8 mouse cellular contexts compared by ENCODE assay signal in the genomic region with DNA sequence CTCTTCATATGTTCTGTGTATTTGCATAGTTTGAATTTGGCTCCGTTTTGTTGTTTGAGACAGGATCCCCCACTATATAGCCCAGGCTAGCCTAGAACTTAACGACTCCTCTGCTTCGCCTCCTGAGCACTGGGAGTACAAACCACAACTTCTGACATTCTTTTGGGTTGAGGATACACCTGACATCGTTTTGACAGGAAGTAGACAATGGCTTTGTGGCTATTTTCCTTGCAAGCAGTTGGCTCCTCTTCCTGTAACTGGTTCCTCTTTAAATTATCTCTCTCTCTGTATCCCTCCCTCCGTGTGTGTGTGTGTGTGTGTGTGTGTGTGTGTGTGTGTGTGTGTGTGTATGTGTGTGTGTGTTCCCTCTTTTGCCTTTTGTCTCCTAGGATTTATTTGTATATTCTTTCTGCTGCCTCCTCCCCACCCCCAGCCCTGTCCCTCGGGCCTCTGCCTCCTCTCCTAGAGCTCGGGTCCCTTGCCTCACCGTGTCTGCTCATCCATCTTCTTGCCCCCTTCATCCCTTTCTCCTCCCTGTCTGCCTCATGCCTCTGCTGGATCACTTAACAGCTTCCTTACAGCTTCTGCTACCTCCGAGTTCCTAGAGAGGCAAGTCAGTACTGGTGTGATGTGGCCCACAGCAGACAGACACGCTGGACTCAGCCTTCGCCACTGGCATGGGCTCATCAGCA. TPM values are rescaled to one million over a fixed set of nuclear protein-coding genes. Genes with fewer than 3 reads are reported as not detected.
DNase-seq lines count a peak whose midpoint lies in the region; ATAC-seq and TF ChIP-seq lines count a peak whose summit lies in the region.

No protein-coding gene starts in this region.

- H3K4me2 ChIP-seq in kidney, embryonic 16.5 days (replicated peaks; ENCODE audit: low read depth, low read length) = no peak overlapping the region
- H3K4me2 ChIP-seq in intestine, embryonic 14.5 days (ENCODE audit: low read length) = no peak overlapping the region

- TF ChIP-seq POLR2A in bone marrow macrophage, adult 2 months (IDR thresholded peaks at IDR 0.05; ENCODE audit: borderline replicate concordance, low read depth, low read length) = no peak
- no peak for TF ChIP-seq POLR2A in small intestine, adult 2 months (IDR thresholded peaks at IDR 0.05; ENCODE audit: low read depth, low read length)

- no peak overlapping the region for H3K9ac ChIP-seq in kidney, embryonic 16.5 days (replicated peaks; ENCODE audit: low read length)
- no peak overlapping the region for H3K9ac ChIP-seq in intestine, embryonic 14.5 days (ENCODE audit: low read length)

- TF ChIP-seq CTCF in bone marrow macrophage, adult 2 months (IDR thresholded peaks at IDR 0.05; ENCODE audit: low read depth, low read length) = no peak
- no peak for TF ChIP-seq CTCF in small intestine, adult 2 months (IDR thresholded peaks at IDR 0.05; ENCODE audit: extremely low read depth, insufficient read length, insufficient replicate concordance, low read depth, low read length)

- no peak for DNase-seq in kidney, adult 9 months
- no peak for DNase-seq in intestine, embryonic 14.5 days (ENCODE audit: low spot score)
- DNase-seq in ovary, postnatal 10 days (ENCODE audit: low spot score) = no peak
- no peak for DNase-seq in yolk sac, embryonic 10.5 days (ENCODE audit: low spot score)
- no peak for DNase-seq in right cerebral cortex, postnatal 14 days

- no peaks in the 10 kb centered on the region for H3K9me3 ChIP-seq in kidney, embryonic 16.5 days (ENCODE audit: low read length)
- H3K9me3 ChIP-seq in intestine, embryonic 14.5 days (ENCODE audit: control insufficient read depth, low read length) = no peaks in the 10 kb centered on the region

- WGBS in kidney, embryonic 16.5 days = 38% methylated on average over 11 of the region's 11 CpGs
- WGBS in intestine, embryonic 14.5 days = 33% methylated on average over 11 of the region's 11 CpGs
- WGBS in small intestine, adult 2 months = 28% methylated on average over 11 of the region's 11 CpGs

- H3K27ac ChIP-seq in kidney, embryonic 16.5 days (ENCODE audit: low read length) = peak overlapping the region; percentile 70
- H3K27ac ChIP-seq in bone marrow macrophage, adult 2 months (ENCODE audit: insufficient read depth, low read depth, low read length) = peak overlapping the region; percentile 44
- H3K27ac ChIP-seq in intestine, embryonic 14.5 days (ENCODE audit: low read depth) = peak overlapping the region; percentile 29; the same call in 1 of the 2 replicates
- peak overlapping the region; percentile 60 for H3K27ac ChIP-seq in small intestine, adult 2 months (ENCODE audit: insufficient read depth, low read depth, low read length)

- H3K4me3 ChIP-seq in kidney, embryonic 16.5 days (ENCODE audit: low read length) = no peak overlapping the region
- H3K4me3 ChIP-seq in bone marrow macrophage, adult 2 months (ENCODE audit: insufficient read depth, low read length) = no peak overlapping the region
- no peak overlapping the region for H3K4me3 ChIP-seq in intestine, embryonic 14.5 days (ENCODE audit: low read depth, low read length)
- H3K4me3 ChIP-seq in small intestine, adult 2 months (ENCODE audit: low read depth, low read length) = no peak overlapping the region

- no peak for ATAC-seq in kidney, embryonic 16.5 days (ENCODE audit: low FRiP score, low TSS enrichment)
- peak; percentile 26; the same call in 1 of the 2 replicates for ATAC-seq in intestine, embryonic 14.5 days (replicated peaks; ENCODE audit: low FRiP score, low TSS enrichment, low read depth)

- H3K36me3 ChIP-seq in kidney, embryonic 16.5 days (ENCODE audit: insufficient read depth, low read length) = no peaks in the 10 kb centered on the region
- H3K36me3 ChIP-seq in intestine, embryonic 14.5 days (ENCODE audit: control insufficient read depth, insufficient read depth, low read length) = no peaks in the 10 kb centered on the region
- no peaks in the 10 kb centered on the region for H3K36me3 ChIP-seq in small intestine, adult 2 months (ENCODE audit: control insufficient read depth, insufficient read depth, low read length)

- H3K27me3 ChIP-seq in kidney, embryonic 16.5 days (ENCODE audit: insufficient read depth, low read length) = no peaks in the 10 kb centered on the region
- H3K27me3 ChIP-seq in intestine, embryonic 14.5 days (replicated peaks; ENCODE audit: control insufficient read depth, insufficient read depth, low read length) = no peaks in the 10 kb centered on the region
- H3K27me3 ChIP-seq in small intestine, adult 2 months (ENCODE audit: control insufficient read depth, insufficient read depth, low read length) = no peaks in the 10 kb centered on the region

- peaks cover 33% of the 10 kb centered on the region for H3K4me1 ChIP-seq in kidney, embryonic 16.5 days (ENCODE audit: insufficient read depth, low read length)
- H3K4me1 ChIP-seq in bone marrow macrophage, adult 2 months (ENCODE audit: control insufficient read depth, insufficient read depth, low read length) = peaks cover 21% of the 10 kb centered on the region
- H3K4me1 ChIP-seq in intestine, embryonic 14.5 days (replicated peaks; ENCODE audit: control insufficient read depth, insufficient read depth, low read length) = peaks cover 25% of the 10 kb centered on the region
- H3K4me1 ChIP-seq in small intestine, adult 2 months (ENCODE audit: control insufficient read depth, insufficient read depth, insufficient read length, low read length) = peaks cover 20% of the 10 kb centered on the region

RNA-seq across cellular contexts. Expression of gene Alg14, which starts 53.5 kb away (rescaled TPM):
- polyA plus RNA-seq in kidney, embryonic 16.5 days (2015; fragmentation: Nextera tagmentation; extraction: Ambion mirVana) = 42.0 and 43.5 TPM in 2 replicates
- 17.8 and 21.3 TPM in 2 replicates for polyA plus RNA-seq in bone marrow macrophage, adult 2 months (2012; ENCODE audit: insufficient read depth, insufficient read length, missing spikeins)
- polyA plus RNA-seq in intestine, embryonic 14.5 days (2014; fragmentation: Nextera tagmentation; extraction: Ambion mirVana) = 43.0 and 46.8 TPM in 2 replicates
- polyA plus RNA-seq in small intestine, adult 2 months (2012; rRNA removed) = 5.1 and 6.4 TPM in 2 replicates
